Mouse (Mus musculus) forebrain, embryonic 12.5 days (tissue): Measurements from ENCODE around the gene Rsph6a. TPM values are rescaled to one million over a fixed set of nuclear protein-coding genes. Genes with fewer than 3 reads are reported as not detected.

Experiments
- ATAC-seq: fragments of 200-750 bp; cut with Nextera tagmentation; 2 replicates; pipeline ENCODE4 v1.8.0; 2017; ENCODE audit warnings: moderate TSS enrichment; ENCODE audit not compliant: low FRiP score
- H3K27ac ChIP-seq: fragments of 300-500 bp; sonication (generic); 2 replicates; pipeline ENCODE4 v1.5.1; 2016; ENCODE audit warnings: mild to moderate bottlenecking
- H3K27me3 ChIP-seq: fragments of 300-500 bp; sonication (generic); 2 replicates; pipeline ENCODE4 v1.6.1; 2016; ENCODE audit warnings: mild to moderate bottlenecking
- H3K36me3 ChIP-seq: fragments of 300-500 bp; sonication (generic); replicated peaks from 2 replicates; pipeline ENCODE4 v1.6.1; 2016; ENCODE audit warnings: mild to moderate bottlenecking
- H3K4me1 ChIP-seq: fragments of 300-500 bp; sonication (generic); 2 replicates; pipeline ENCODE4 v1.6.1; 2016
- H3K4me2 ChIP-seq: fragments of 300-500 bp; sonication (generic); 2 replicates; pipeline ENCODE4 v1.6.1; 2016; ENCODE audit warnings: mild to moderate bottlenecking, moderate library complexity
- H3K4me3 ChIP-seq: fragments of 300-500 bp; sonication (generic); replicated peaks from 2 replicates; pipeline ENCODE4 v1.5.1; 2016; ENCODE audit warnings: mild to moderate bottlenecking
- H3K9ac ChIP-seq: fragments of 300-500 bp; sonication (generic); 2 replicates; pipeline ENCODE4 v1.6.1; 2016; ENCODE audit warnings: mild to moderate bottlenecking
- H3K9me3 ChIP-seq: fragments of 300-500 bp; sonication (generic); 2 replicates; pipeline ENCODE4 v1.6.1; 2016
- WGBS: fragments of 180-500 bp; shearing (Covaris S2); methylation state at CpG from one replicate; pipeline ENCODE4 v1.1.7; 2016; 5-methylcytosine and 5-hydroxymethylcytosine counted together
- polyA plus RNA-seq: library from polyadenylated mRNA; unstranded; fragments of >200 nt; fragmentation: Nextera tagmentation; extraction: Ambion mirVana; gene quantifications from 2 replicates; pipeline ENCODE4 v1.2.1, GENCODE M21; 2016

The Rsph6a gene
- polyA plus RNA-seq, result not detected in 2 replicates

DNA sequence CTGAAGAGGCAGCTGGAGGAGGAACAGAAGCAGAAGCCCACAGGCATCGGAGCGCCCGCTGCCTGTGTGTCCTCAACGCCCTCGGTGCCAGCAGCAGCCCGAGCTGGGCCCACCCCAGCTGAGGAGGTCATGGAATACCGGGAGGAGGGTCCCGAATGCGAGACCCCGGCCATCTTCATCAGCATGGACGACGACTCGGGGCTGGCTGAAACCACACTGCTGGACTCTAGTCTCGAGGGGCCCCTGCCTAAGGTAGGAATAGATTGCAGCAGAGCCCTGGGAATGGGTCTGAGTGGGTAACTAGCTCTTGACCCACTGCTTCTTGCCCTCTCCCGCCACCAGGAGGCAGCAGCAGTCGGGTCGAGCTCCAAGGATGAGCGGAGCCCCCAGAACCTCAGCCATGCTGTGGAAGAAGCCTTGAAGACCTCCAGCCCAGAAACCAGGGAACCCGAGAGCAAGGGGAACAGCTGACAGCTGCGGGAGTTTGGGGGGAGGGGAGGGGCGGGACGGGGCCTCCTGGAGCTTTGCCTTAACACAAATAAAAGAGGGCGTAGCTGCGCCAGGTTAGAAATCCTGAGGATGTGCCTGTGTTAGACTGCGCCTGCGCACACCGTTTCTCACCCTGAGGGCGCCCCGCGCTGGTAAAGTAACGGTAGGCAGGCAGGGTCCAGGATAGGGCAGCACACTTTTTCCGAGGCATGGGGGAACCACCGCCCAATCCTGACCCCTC is at the start of gene Rsph6a:
Gene Rsph6a, plus strand, starts transcription at position 644 of the 730 bp plus-strand sequence.
- peak within 1 kb of the TSS; percentile 32; the same call in 1 of the 2 replicates for H3K27ac ChIP-seq
- peaks cover 41% of the 10 kb centered on the region for H3K36me3 ChIP-seq

DNA sequence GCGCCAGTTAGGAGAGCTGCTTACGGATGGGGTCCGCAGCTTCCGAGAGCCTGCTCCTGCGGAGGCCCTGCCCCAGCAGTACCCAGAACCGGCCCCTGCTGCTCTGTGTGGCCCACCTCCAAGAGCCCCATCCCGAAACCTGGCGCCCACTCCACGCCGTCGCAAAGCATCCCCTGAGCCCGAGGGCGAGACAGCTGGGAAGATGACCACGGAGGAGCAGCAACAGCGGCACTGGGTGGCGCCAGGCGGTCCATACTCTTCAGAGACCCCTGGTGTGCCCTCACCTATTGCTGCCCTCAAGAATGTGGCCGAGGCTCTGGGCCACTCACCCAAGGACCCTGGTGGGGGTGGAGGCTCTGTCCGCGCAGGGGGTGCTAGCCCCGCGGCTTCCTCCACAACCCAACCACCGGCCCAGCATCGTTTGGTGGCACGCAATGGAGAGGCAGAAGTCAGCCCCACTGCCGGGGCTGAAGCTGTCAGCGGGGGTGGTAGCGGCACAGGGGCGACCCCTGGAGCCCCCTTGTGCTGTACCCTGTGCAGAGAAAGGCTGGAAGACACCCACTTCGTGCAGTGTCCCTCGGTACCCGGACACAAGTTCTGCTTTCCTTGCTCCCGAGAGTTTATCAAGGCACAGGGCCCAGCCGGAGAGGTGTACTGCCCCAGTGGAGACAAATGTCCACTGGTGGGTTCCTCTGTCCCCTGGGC is 48.9 kb upstream of the Rsph6a start:
- peak overlapping the region; percentile 98 for H3K4me3 ChIP-seq
- no peaks in the 10 kb centered on the region for H3K9me3 ChIP-seq
- H3K27ac ChIP-seq, result no peak overlapping the region
- H3K36me3 ChIP-seq, result peaks cover 31% of the 10 kb centered on the region
- H3K4me1 ChIP-seq, result peaks cover 53% of the 10 kb centered on the region
- H3K9ac ChIP-seq, result peak overlapping the region; percentile 97; the same call in 1 of the 2 replicates
- ATAC-seq, result no peak
- H3K4me2 ChIP-seq, result peak overlapping the region; percentile 99
- no peaks in the 10 kb centered on the region for H3K27me3 ChIP-seq
- WGBS, result 77% methylated on average over 34 of the region's 34 CpGs

More for the DNA sequence above, at the start of gene Rsph6a:
- peak within 1 kb of the TSS; percentile 53 for H3K4me2 ChIP-seq
- no peaks in the 10 kb centered on the region for H3K9me3 ChIP-seq
- peak; percentile 72 for ATAC-seq
- peak within 1 kb of the TSS; percentile 21 for H3K4me3 ChIP-seq
- peak within 1 kb of the TSS; percentile 25 for H3K9ac ChIP-seq
- H3K27me3 ChIP-seq, result no peaks in the 10 kb centered on the region
- H3K4me1 ChIP-seq, result peaks cover 13% of the 10 kb centered on the region
- 25% methylated on average over 33 of the region's 33 CpGs for WGBS

DNA sequence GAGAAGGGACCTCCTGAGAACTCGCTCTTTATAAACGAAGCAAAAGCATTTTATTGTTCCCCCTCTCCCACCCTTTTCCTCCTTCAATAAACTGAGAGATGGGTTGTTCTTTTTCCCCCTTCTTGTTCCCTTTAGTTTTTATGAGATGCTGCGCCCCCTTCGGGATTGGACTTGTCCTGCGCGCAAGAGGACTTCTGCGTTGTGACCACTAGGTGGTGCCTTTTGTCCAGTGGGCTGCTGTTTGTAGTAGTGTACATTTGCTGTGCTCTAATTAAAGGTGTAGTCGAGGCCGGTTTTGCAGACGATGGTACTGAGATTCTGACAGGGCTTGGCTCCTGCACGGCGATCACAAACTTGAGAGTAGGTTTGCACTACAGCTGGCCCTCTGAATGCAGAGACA is 48.0 kb upstream of the Rsph6a start:
- peak overlapping the region; percentile 99 for H3K4me2 ChIP-seq
- H3K27ac ChIP-seq, result 0 out of 2 replicates have a peak overlapping the region, but pooled peaks have one; percentile 19
- H3K36me3 ChIP-seq, result peaks cover 31% of the 10 kb centered on the region
- H3K4me1 ChIP-seq, result peaks cover 47% of the 10 kb centered on the region
- peak overlapping the region; percentile 44; the same call in 1 of the 2 replicates for H3K9ac ChIP-seq
- peak overlapping the region; percentile 98 for H3K4me3 ChIP-seq
- no peak for ATAC-seq
- 5% methylated on average over 12 of the region's 12 CpGs for WGBS
- H3K9me3 ChIP-seq, result no peaks in the 10 kb centered on the region
- H3K27me3 ChIP-seq, result no peaks in the 10 kb centered on the region

DNA sequence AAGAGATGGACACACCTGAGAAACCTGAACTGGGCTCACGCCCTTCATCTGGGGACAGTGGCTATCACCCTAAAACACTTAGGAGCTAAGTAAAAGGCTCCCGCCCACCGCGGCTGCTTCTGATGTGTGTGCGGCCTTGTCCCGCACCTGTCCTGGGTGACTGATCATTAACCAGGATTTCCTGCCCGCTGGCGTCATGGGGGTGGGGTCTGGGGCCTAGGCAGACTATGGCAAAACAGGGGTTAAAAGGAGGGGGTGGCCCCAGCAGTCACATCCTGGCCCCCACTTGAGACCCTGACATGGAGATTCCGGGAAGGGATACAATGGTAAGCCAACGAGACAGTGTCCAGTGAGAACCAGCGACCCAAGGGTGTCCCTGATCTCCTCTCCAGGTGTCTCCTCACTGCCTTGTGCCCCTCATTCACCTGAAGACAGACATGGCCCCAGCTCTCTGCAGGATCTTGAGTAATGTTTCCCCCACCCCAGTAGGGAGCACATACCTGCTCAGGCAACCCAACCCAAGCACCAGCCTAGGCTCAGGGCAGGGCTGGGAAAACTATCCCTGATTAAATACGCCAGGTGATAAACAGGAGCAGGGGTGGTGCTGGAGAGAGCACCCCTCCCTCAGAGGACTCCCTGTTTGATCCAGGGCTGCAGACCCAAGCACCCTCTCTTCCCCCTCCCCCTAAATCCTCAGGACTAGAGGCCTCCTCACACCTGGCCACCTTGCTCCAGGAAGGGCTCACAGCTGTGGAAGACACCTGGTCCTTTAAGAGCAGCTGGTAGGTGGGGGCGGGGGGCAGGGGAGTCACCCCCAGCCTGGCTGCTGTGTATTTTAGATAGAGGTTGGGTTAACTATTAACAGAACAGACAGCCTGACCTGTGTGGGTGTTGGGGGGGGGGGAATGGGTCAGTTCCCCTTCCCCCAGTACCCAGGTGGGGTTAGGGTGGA is 47.2 kb upstream of the Rsph6a start:
- ATAC-seq, result no peak
- no peak overlapping the region for H3K4me2 ChIP-seq
- no peak overlapping the region for H3K27ac ChIP-seq

DNA sequence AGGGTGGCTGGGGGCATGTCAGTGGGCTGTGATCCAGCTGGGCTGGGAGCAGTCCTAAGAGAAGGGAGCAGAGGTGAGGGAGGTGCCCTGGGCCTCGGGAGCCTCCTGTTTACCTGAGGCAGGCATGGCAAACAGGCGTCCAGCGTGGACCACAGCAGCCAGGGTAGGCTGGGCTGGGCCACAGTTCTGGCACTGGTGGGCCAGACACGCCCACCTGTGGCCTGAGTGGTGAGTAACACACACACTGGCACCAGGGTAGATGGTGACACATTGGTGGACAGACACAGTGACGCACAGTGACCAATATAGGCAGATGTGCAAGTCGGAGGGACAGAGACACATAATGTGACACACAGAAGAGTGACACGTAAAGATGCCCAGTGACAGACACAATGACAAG is 43.9 kb upstream of the Rsph6a start:
- Histone ChIP-seq H3K4me1 (peaks cover 33% of the 10 kb centered on the region), H3K4me3 (no peak overlapping the region), H3K36me3 (peaks cover 23% of the 10 kb centered on the region), H3K4me2 (no peak overlapping the region), H3K9ac (no peak overlapping the region), H3K27ac (no peak overlapping the region), H3K27me3 (no peaks in the 10 kb centered on the region), H3K9me3 (no peaks in the 10 kb centered on the region)
- ATAC-seq, result no peak
- 82% methylated on average over 7 of the region's 7 CpGs for WGBS

More for the DNA sequence above, 47.2 kb upstream of the Rsph6a start:
- 80% methylated on average over 13 of the region's 13 CpGs for WGBS
- H3K9ac ChIP-seq, result no peak overlapping the region; the same call in 1 of the 2 replicates
- peaks cover 50% of the 10 kb centered on the region for H3K4me1 ChIP-seq
- no peaks in the 10 kb centered on the region for H3K27me3 ChIP-seq
- H3K4me3 ChIP-seq, result no peak overlapping the region
- H3K9me3 ChIP-seq, result no peaks in the 10 kb centered on the region
- H3K36me3 ChIP-seq, result peaks cover 31% of the 10 kb centered on the region

DNA sequence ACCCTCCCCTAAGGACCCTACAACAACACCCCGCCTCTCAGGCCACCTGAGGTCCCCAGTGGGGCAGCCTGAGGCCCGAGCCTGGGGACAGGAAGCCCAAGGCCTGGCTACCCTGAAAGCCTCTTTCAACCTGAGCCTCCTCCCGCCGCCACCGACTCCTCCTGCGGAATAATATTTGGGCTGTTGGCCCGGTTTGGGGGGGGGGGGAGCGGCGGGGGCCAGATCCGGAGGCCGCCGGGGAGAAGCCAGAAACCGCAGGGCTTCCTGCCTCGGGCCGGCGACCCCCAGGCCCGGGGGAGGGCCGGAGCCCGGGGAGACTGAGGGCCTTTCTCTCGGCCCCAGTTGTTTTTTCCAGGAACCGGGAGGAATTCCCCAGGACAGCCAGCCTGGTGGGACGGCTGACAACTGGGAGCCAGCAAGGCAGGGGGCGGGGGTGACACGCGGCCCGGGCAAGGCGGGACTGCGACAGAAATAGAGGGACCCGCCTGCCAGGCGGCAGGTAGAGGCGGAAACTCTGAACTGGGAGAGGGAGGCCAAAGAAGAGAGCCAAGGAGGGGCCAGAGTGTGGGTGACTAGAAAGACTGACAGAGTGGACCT is 42.4 kb upstream of the Rsph6a start:
- peak; percentile 30; the same call in 1 of the 2 replicates for ATAC-seq
- 4% methylated on average over 31 of the region's 31 CpGs for WGBS
- Histone ChIP-seq H3K9me3 (no peaks in the 10 kb centered on the region), H3K36me3 (peaks cover 9% of the 10 kb centered on the region), H3K9ac (peak overlapping the region; percentile 57), H3K27me3 (no peaks in the 10 kb centered on the region), H3K4me3 (peak overlapping the region; percentile 27), H3K4me2 (peak overlapping the region; percentile 57), H3K4me1 (peaks cover 18% of the 10 kb centered on the region), H3K27ac (no peak overlapping the region)

DNA sequence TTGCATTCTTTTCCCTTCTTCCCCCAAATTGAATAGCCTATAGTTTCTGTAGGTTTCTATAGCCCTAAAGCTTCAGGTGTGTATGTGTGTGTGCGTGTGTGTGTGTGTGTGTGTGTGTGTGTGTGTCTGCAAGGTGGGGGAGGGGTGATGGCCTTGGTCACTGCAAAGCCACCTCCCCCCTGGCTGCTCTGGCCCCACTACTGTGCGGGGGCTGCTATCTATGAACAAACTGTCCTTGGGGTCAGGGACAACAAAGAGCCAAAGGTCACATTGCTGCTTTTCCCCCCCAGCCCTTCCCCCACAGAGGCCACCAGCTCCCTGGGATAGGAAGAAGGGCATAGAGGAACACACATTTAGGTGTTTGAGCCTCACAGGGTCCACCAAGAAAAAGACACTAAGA is 41.6 kb upstream of the Rsph6a start:
- H3K4me2 ChIP-seq, result no peak overlapping the region
- ATAC-seq, result no peak
- WGBS, result 67% methylated on average over 2 of the region's 2 CpGs
- no peak overlapping the region for H3K27ac ChIP-seq
- peaks cover 1% of the 10 kb centered on the region; the same call in 1 of the 2 replicates for H3K36me3 ChIP-seq
- no peak overlapping the region for H3K9ac ChIP-seq
- H3K4me3 ChIP-seq, result no peak overlapping the region
- H3K27me3 ChIP-seq, result no peaks in the 10 kb centered on the region
- H3K4me1 ChIP-seq, result peaks cover 10% of the 10 kb centered on the region
- no peaks in the 10 kb centered on the region for H3K9me3 ChIP-seq

DNA sequence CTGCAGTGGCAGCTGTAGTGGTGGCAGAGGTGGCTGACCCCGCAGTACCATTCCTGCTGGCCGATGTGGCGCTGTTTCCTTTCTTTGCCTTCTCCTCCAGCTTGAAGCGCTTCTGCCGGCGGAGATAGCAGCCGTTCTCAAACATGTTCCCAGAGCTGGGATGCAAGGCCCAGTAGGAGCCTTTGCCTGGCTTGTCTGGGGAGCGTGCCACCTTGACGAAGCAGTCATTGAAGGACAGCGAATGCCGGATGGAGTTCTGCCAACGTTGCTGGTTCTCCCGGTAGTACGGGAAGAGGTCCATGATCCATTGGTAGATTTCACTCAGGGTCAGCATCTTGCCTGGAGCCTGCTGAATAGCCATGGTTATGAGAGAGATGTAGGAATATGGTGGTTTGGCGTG is 40.0 kb upstream of the Rsph6a start:
- H3K9ac ChIP-seq, result no peak overlapping the region
- H3K9me3 ChIP-seq, result no peaks in the 10 kb centered on the region
- no peak overlapping the region for H3K4me2 ChIP-seq
- H3K4me1 ChIP-seq, result peaks cover 10% of the 10 kb centered on the region
- no peaks in the 10 kb centered on the region for H3K36me3 ChIP-seq
- ATAC-seq, result no peak
- 66% methylated on average over 15 of the region's 15 CpGs for WGBS
- H3K27me3 ChIP-seq, result peaks cover 4% of the 10 kb centered on the region; the same call in 1 of the 2 replicates
- H3K27ac ChIP-seq, result no peak overlapping the region
- no peak overlapping the region for H3K4me3 ChIP-seq

DNA sequence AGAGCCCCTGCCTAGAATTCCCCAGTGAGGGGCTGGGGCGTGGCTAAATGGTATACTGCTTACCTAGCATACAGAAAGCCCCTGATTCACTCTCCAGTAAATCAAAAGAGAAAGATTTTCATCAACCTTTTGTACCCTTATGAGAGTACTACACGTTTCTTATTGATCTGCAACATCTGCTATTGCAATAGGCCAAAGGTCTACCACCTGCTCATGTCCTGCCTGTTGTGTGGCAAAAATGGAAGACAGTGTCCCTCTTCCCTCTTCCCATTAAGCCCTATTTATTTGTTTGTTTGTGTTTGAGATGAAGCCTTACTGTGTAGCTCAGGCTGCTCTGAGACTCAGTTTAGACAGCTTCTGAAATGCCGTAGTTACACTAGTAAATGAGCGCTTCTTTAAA is 38.4 kb upstream of the Rsph6a start:
- Histone ChIP-seq H3K9me3 (no peaks in the 10 kb centered on the region), H3K9ac (no peak overlapping the region), H3K36me3 (no peaks in the 10 kb centered on the region), H3K4me1 (peaks cover 10% of the 10 kb centered on the region), H3K4me2 (no peak overlapping the region), H3K4me3 (no peak overlapping the region), H3K27me3 (peaks cover 19% of the 10 kb centered on the region), H3K27ac (no peak overlapping the region)
- WGBS, result 85% methylated on average over 4 of the region's 4 CpGs
- no peak for ATAC-seq

DNA sequence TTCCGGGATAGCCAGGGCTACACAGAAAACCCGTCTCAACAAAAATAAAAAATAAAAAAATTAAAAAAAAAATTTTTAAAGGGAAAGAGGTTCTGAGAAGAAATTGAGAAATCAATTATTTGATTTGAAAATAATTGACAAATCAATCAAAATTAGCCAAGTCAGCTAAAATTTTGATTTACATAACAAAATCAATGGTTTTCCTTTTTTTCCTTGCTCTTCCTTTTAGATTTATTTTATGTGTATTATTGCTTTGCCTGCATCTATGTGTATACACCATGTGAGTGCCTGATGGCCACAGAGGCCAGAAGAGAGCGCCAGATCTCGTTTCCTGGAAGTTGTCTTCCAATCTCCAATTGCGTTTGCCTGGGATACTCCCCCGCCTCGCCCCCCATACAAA is 36.6 kb upstream of the Rsph6a start:
- Histone ChIP-seq H3K27ac (no peak overlapping the region), H3K36me3 (no peaks in the 10 kb centered on the region), H3K4me3 (no peak overlapping the region), H3K4me2 (no peak overlapping the region), H3K4me1 (no peaks in the 10 kb centered on the region), H3K9me3 (no peaks in the 10 kb centered on the region), H3K9ac (no peak overlapping the region), H3K27me3 (peaks cover 37% of the 10 kb centered on the region)
- no peak for ATAC-seq
- 92% methylated on average over 7 of the region's 7 CpGs for WGBS

DNA sequence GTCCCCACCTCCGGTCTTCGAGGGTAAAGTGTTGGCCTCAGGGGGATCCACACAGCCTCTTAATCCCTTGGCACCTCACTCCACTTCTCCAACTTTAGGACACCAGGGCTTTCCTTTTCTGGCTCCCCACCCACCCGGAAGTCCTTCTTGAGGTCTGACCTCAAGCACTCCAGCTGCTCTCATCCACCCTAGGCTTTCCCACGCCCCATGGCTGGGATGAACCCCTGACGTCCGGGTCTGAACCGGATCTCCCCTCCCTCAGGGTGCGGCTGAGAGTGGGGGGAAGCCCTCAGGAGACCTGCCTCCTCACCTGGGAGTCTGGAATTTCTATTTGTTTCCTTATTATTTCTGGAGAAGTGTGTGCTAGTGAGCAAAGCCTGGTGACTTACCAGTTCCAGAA is 33.4 kb upstream of the Rsph6a start:
- H3K27me3 ChIP-seq, result peaks cover 47% of the 10 kb centered on the region
- 28% methylated on average over 8 of the region's 8 CpGs for WGBS

More for the DNA sequence above, 33.4 kb upstream of the Rsph6a start:
- Histone ChIP-seq H3K4me3 (no peak overlapping the region), H3K27ac (no peak overlapping the region), H3K4me2 (no peak overlapping the region), H3K4me1 (peaks cover 18% of the 10 kb centered on the region), H3K9me3 (no peaks in the 10 kb centered on the region), H3K36me3 (no peaks in the 10 kb centered on the region), H3K9ac (no peak overlapping the region)
- ATAC-seq, result no peak
